Mouse (Mus musculus): ENCODE measurements around the gene Ipo11.

DNA sequence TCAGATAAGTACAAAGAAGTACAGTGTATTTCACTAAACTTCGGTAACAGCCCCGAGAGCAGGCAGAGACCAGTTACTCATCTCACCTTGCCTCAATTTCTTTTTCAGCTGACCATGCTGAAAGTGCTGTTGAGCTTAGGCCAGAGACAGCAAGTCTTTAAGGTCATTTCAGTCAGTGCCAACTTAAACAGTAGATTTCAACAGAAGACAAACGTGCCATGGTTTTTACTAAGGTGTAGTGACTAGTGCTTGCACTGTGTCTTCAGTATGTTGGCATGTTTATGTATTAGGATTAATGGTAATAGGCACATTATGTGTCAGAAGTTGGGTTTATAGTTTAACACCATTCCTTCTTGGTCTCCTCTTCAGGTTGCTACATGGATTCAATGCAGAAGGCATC is 21.5 kb upstream of the Ipo11 start:
- TF ChIP-seq CTCF (IDR thresholded peaks at IDR 0.05; ENCODE audit: control insufficient read depth, insufficient read depth, low read length) (no peak), POLR2A (IDR thresholded peaks at IDR 0.05; ENCODE audit: borderline replicate concordance, control insufficient read depth, low read depth, low read length) (no peak)
